In genomic region chr6:106800227-106800557, GRCm38 (mm10) we compare ENCODE assay signal across 8 mouse cellular contexts. TPM values are rescaled to one million over a fixed set of nuclear protein-coding genes. Genes with fewer than 3 reads are reported as not detected.
DNase-seq lines count a peak whose midpoint lies in the region; ATAC-seq lines count a peak whose summit lies in the region.
"Had no signal": no experiment of that assay in that cellular context is flagged by ENCODE, and none has a peak within 500 bp of the region (broad histone marks: within the 10 kb centered on the region; RNA-seq: fewer than 3 reads in every experiment).

No protein-coding gene starts in this region.

- peak overlapping the region; percentile 45 for H3K4me2 ChIP-seq in lung, embryonic 16.5 days (ENCODE audit: low read depth, low read length)
- H3K4me2 ChIP-seq in forebrain, embryonic 13.5 days: peak overlapping the region; percentile 94
- H3K4me2 ChIP-seq in limb, embryonic 13.5 days (replicated peaks): peak overlapping the region; percentile 96
- peak overlapping the region; percentile 35; the same call in 1 of the 2 replicates for H3K4me2 ChIP-seq in stomach, embryonic 15.5 days

- no peak for ATAC-seq in lung, embryonic 16.5 days (ENCODE audit: low read depth)
- no peak for ATAC-seq in forebrain, embryonic 13.5 days
- no peak for ATAC-seq in limb, embryonic 13.5 days (ENCODE audit: low FRiP score, low read depth)
- ATAC-seq in stomach, embryonic 15.5 days (ENCODE audit: insufficient read depth, low FRiP score, low read depth): no peak

- H3K4me1 ChIP-seq in lung, embryonic 16.5 days (replicated peaks; ENCODE audit: control insufficient read depth, insufficient read depth, low read length): peaks cover 6% of the 10 kb centered on the region
- peaks cover 13% of the 10 kb centered on the region for H3K4me1 ChIP-seq in forebrain, embryonic 13.5 days
- H3K4me1 ChIP-seq in limb, embryonic 13.5 days: peaks cover 11% of the 10 kb centered on the region
- peaks cover 5% of the 10 kb centered on the region; the same call in 1 of the 2 replicates for H3K4me1 ChIP-seq in stomach, embryonic 15.5 days

- no peak for DNase-seq in lung, postnatal 25 days (ENCODE audit: low spot score)
- DNase-seq in adrenal gland, adult (ENCODE audit: inconsistent age in 2 of 2, low spot score in 1 of 2): no peak
- no peak for DNase-seq in gastrocnemius, postnatal 10 days

- peak overlapping the region; percentile 95 for H3K4me3 ChIP-seq in lung, embryonic 16.5 days (ENCODE audit: low read length)
- H3K4me3 ChIP-seq in forebrain, embryonic 13.5 days: peak overlapping the region; percentile 61
- H3K4me3 ChIP-seq in limb, embryonic 13.5 days: peak overlapping the region; percentile 91
- H3K4me3 ChIP-seq in stomach, embryonic 15.5 days (replicated peaks): peak overlapping the region; percentile 93

- no peak overlapping the region for H3K9ac ChIP-seq in lung, embryonic 16.5 days (ENCODE audit: low read length)
- H3K9ac ChIP-seq in forebrain, embryonic 13.5 days: no peak overlapping the region
- no peak overlapping the region for H3K9ac ChIP-seq in limb, embryonic 13.5 days
- no peak overlapping the region for H3K9ac ChIP-seq in stomach, embryonic 15.5 days

- no peaks in the 10 kb centered on the region for H3K27me3 ChIP-seq in lung, embryonic 16.5 days (ENCODE audit: control insufficient read depth, insufficient read depth, low read depth, low read length)
- no peaks in the 10 kb centered on the region for H3K27me3 ChIP-seq in forebrain, embryonic 13.5 days
- H3K27me3 ChIP-seq in limb, embryonic 13.5 days: no peaks in the 10 kb centered on the region
- H3K27me3 ChIP-seq in stomach, embryonic 15.5 days (replicated peaks): no peaks in the 10 kb centered on the region

- 52% methylated on average over 5 of the region's 5 CpGs for WGBS in lung, embryonic 16.5 days
- WGBS in forebrain, embryonic 13.5 days: 60% methylated on average over 5 of the region's 5 CpGs
- WGBS in limb, embryonic 13.5 days: 57% methylated on average over 5 of the region's 5 CpGs
- WGBS in stomach, embryonic 15.5 days: 58% methylated on average over 5 of the region's 5 CpGs

- H3K27ac ChIP-seq in lung, embryonic 16.5 days (ENCODE audit: low read length): no peak overlapping the region
- H3K27ac ChIP-seq in forebrain, embryonic 13.5 days: no peak overlapping the region
- H3K27ac ChIP-seq in limb, embryonic 13.5 days: no peak overlapping the region
- H3K27ac ChIP-seq in stomach, embryonic 15.5 days: no peak overlapping the region

- no peaks in the 10 kb centered on the region for H3K9me3 ChIP-seq in lung, embryonic 16.5 days (ENCODE audit: control insufficient read depth, low read length)
- no peaks in the 10 kb centered on the region for H3K9me3 ChIP-seq in forebrain, embryonic 13.5 days (replicated peaks)
- no peaks in the 10 kb centered on the region for H3K9me3 ChIP-seq in limb, embryonic 13.5 days
- H3K9me3 ChIP-seq in stomach, embryonic 15.5 days: no peaks in the 10 kb centered on the region

- H3K36me3 ChIP-seq in lung, embryonic 16.5 days (ENCODE audit: control insufficient read depth, insufficient read depth, low read length): 0 out of 2 replicates have a peak, but pooled peaks cover 2% of the 10 kb centered on the region
- H3K36me3 ChIP-seq in forebrain, embryonic 13.5 days (ENCODE audit: poor library complexity, severe bottlenecking): no peaks in the 10 kb centered on the region
- H3K36me3 ChIP-seq in limb, embryonic 13.5 days: no peaks in the 10 kb centered on the region
- H3K36me3 ChIP-seq in stomach, embryonic 15.5 days: 0 out of 2 replicates have a peak, but pooled peaks cover 2% of the 10 kb centered on the region

RNA-seq across cellular contexts. Expression of gene Crbn, which starts 0.3 kb away (rescaled TPM):
- polyA plus RNA-seq in lung, embryonic 16.5 days (2015; fragmentation: Nextera tagmentation; extraction: Ambion mirVana): 46.6 and 46.7 TPM in 2 replicates
- 50.1 and 56.5 TPM in 2 replicates for polyA plus RNA-seq in forebrain, embryonic 13.5 days (2015; fragmentation: Nextera tagmentation; extraction: Ambion mirVana)
- 49.7 and 51.3 TPM in 2 replicates for polyA plus RNA-seq in limb, embryonic 13.5 days (2015; fragmentation: Nextera tagmentation; extraction: Ambion mirVana)
- polyA plus RNA-seq in stomach, embryonic 15.5 days (2015; fragmentation: Nextera tagmentation; extraction: Ambion mirVana): 42.1 and 43.3 TPM in 2 replicates
- 10 to 100 TPM; 31.4 to 33.6 TPM for total RNA-seq in gastrocnemius, postnatal 10 days (2021)

RNA-seq across cellular contexts. Expression of gene Trnt1, which starts 31.3 kb away (rescaled TPM):
- 53.5 and 54.9 TPM in 2 replicates for polyA plus RNA-seq in lung, embryonic 16.5 days (2015; fragmentation: Nextera tagmentation; extraction: Ambion mirVana)
- polyA plus RNA-seq in forebrain, embryonic 13.5 days (2015; fragmentation: Nextera tagmentation; extraction: Ambion mirVana): 70.1 and 73.2 TPM in 2 replicates
- 63.7 and 66.9 TPM in 2 replicates for polyA plus RNA-seq in limb, embryonic 13.5 days (2015; fragmentation: Nextera tagmentation; extraction: Ambion mirVana)
- polyA plus RNA-seq in stomach, embryonic 15.5 days (2015; fragmentation: Nextera tagmentation; extraction: Ambion mirVana): 52.5 and 56.7 TPM in 2 replicates
- 10 to 100 TPM; 28.6 to 29.5 TPM for total RNA-seq in gastrocnemius, postnatal 10 days (2021)

RNA-seq across cellular contexts. Expression of gene Il5ra, which starts 51.4 kb away (rescaled TPM):
- polyA plus RNA-seq in lung, embryonic 16.5 days (2015; fragmentation: Nextera tagmentation; extraction: Ambion mirVana): 0.09 and 0.24 TPM in 2 replicates
- polyA plus RNA-seq in forebrain, embryonic 13.5 days (2015; fragmentation: Nextera tagmentation; extraction: Ambion mirVana): not detected in 2 replicates
- not detected in 2 replicates for polyA plus RNA-seq in limb, embryonic 13.5 days (2015; fragmentation: Nextera tagmentation; extraction: Ambion mirVana)
- polyA plus RNA-seq in stomach, embryonic 15.5 days (2015; fragmentation: Nextera tagmentation; extraction: Ambion mirVana): 0.09 TPM in 1 of 2 replicates, not detected in the other
- total RNA-seq in gastrocnemius, postnatal 10 days (2021): not detected
- total RNA-seq: adrenal gland, postnatal 36 days had no signal

Comparison
In these comparisons a context has a peak if more than half of its experiments do, and no peak if none do; other contexts are left out.
1. H3K4me2 ChIP-seq: peak in every context shown above with its lines; median percentile 96 in limb, embryonic 13.5 days; 94 in forebrain, embryonic 13.5 days; 45 in lung, embryonic 16.5 days; 35 in stomach, embryonic 15.5 days.